Mouse (Mus musculus) midbrain, embryonic 12.5 days (tissue): Measurements from ENCODE around the gene Traf1. TPM values are rescaled to one million over a fixed set of nuclear protein-coding genes. Genes with fewer than 3 reads are reported as not detected.

ENCODE experiments used
- ATAC-seq: fragments of 200-750 bp; cut with Nextera tagmentation; 2 replicates; pipeline ENCODE4 v1.8.0; 2017; ENCODE audit warnings: low read depth, moderate TSS enrichment, moderate library complexity; ENCODE audit not compliant: low FRiP score
- H3K27ac ChIP-seq: fragments of 300-500 bp; sonication (generic); replicated peaks from 2 replicates; pipeline ENCODE4 v1.5.1; 2016; ENCODE audit warnings: mild to moderate bottlenecking
- H3K27me3 ChIP-seq: fragments of 300-500 bp; sonication (generic); 2 replicates; pipeline ENCODE4 v1.6.1; 2016; ENCODE audit warnings: mild to moderate bottlenecking
- H3K36me3 ChIP-seq: fragments of 300-500 bp; sonication (generic); 2 replicates; pipeline ENCODE4 v1.6.1; 2016
- H3K4me1 ChIP-seq: fragments of 300-500 bp; sonication (generic); 2 replicates; pipeline ENCODE4 v1.6.1; 2016
- H3K4me2 ChIP-seq: fragments of 300-500 bp; sonication (generic); replicated peaks from 2 replicates; pipeline ENCODE4 v1.6.1; 2016; ENCODE audit warnings: mild to moderate bottlenecking, moderate library complexity
- H3K4me3 ChIP-seq: fragments of 300-500 bp; sonication (generic); 2 replicates; pipeline ENCODE4 v1.5.1; 2016; ENCODE audit warnings: mild to moderate bottlenecking
- H3K9ac ChIP-seq: fragments of 300-500 bp; sonication (generic); replicated peaks from 2 replicates; pipeline ENCODE4 v1.6.1; 2016; ENCODE audit warnings: mild to moderate bottlenecking, moderate library complexity
- H3K9me3 ChIP-seq: fragments of 300-500 bp; sonication (generic); 2 replicates; pipeline ENCODE4 v1.6.1; 2016; ENCODE audit warnings: mild to moderate bottlenecking
- WGBS: fragments of 180-500 bp; shearing (Covaris S2); methylation state at CpG from one replicate; pipeline ENCODE4 v1.1.7; 2016; 5-methylcytosine and 5-hydroxymethylcytosine counted together
- polyA plus RNA-seq: library from polyadenylated mRNA; unstranded; fragments of >200 nt; fragmentation: Nextera tagmentation; extraction: Ambion mirVana; gene quantifications from 2 replicates; pipeline ENCODE4 v1.2.1, GENCODE M21; 2016

The Traf1 gene
- polyA plus RNA-seq, 1 experiment from 2014 or later = 1.3 TPM

GRCm38 (mm10) chr2:34953547-34954116 lies 7.9 kb downstream of the Traf1 start:
- Histone ChIP-seq H3K36me3 (no peaks in the 10 kb centered on the region), H3K4me3 (no peak overlapping the region), H3K9me3 (no peaks in the 10 kb centered on the region), H3K27ac (no peak overlapping the region), H3K4me1 (no peaks in the 10 kb centered on the region), H3K4me2 (no peak overlapping the region), H3K9ac (no peak overlapping the region), H3K27me3 (no peaks in the 10 kb centered on the region)
- no peak for ATAC-seq
- 78% methylated on average over 2 of the region's 2 CpGs for WGBS

DNA sequence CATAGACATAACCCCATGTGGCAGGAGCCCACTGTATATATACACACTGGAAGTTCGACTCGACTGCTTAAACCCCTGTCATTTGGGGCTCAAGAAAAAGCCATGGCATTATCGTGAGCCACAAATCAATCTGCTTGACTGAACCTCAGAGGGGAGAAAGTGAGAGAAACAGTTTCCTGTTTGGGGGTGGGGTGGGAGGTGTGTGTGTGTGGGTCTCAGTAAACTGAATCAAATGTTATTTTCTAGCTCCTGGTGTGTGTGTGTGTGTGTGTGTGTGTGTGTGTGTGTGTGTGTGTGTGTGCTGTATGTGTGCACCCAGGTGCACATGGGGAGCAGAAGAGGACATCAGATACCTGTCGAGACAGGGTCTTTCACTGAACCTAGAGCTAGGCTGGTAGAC lies 8.6 kb downstream of the Traf1 start:
- WGBS = 78% methylated on average over 4 of the region's 4 CpGs
- no peak overlapping the region for H3K27ac ChIP-seq
- no peaks in the 10 kb centered on the region for H3K9me3 ChIP-seq
- H3K9ac ChIP-seq = no peak overlapping the region
- no peaks in the 10 kb centered on the region for H3K36me3 ChIP-seq
- no peak overlapping the region for H3K4me2 ChIP-seq
- H3K4me1 ChIP-seq = no peaks in the 10 kb centered on the region
- peaks cover 4% of the 10 kb centered on the region; the same call in 1 of the 2 replicates for H3K27me3 ChIP-seq
- ATAC-seq = no peak
- H3K4me3 ChIP-seq = no peak overlapping the region

GRCm38 (mm10) chr2:34951469-34951868 lies 10.1 kb downstream of the Traf1 start:
- H3K36me3 ChIP-seq = no peaks in the 10 kb centered on the region
- H3K9ac ChIP-seq = no peak overlapping the region
- H3K4me3 ChIP-seq = no peak overlapping the region
- no peaks in the 10 kb centered on the region for H3K9me3 ChIP-seq
- H3K27me3 ChIP-seq = peaks cover 4% of the 10 kb centered on the region; the same call in 1 of the 2 replicates
- H3K4me1 ChIP-seq = no peaks in the 10 kb centered on the region
- no peak for ATAC-seq
- no peak overlapping the region for H3K27ac ChIP-seq
- H3K4me2 ChIP-seq = no peak overlapping the region

DNA sequence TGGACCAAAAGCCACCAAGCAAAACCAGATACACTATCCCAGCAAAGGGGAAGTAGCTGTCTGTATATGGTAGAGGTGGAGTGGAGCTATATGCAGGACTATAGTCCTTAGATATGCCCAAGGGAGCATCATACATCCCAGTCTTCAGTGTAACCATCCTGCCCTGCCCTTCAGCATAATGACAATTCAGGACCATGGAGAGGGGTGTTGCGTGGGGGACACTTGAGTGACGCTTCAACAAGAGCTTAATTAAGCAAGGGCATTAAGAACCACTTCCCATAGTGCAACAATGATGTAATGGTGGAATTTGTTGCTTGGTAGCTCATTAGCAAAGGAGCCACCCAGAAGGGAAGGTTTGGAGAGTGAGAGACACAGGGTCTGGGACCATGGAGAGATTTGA lies 12.9 kb downstream of the Traf1 start:
- Histone ChIP-seq H3K36me3 (no peaks in the 10 kb centered on the region), H3K9me3 (no peaks in the 10 kb centered on the region), H3K4me1 (no peaks in the 10 kb centered on the region), H3K27me3 (peaks cover 4% of the 10 kb centered on the region; the same call in 1 of the 2 replicates), H3K4me3 (no peak overlapping the region), H3K9ac (no peak overlapping the region), H3K4me2 (no peak overlapping the region), H3K27ac (no peak overlapping the region)
- WGBS = 28% methylated on average over 2 of the region's 2 CpGs
- no peak for ATAC-seq

DNA sequence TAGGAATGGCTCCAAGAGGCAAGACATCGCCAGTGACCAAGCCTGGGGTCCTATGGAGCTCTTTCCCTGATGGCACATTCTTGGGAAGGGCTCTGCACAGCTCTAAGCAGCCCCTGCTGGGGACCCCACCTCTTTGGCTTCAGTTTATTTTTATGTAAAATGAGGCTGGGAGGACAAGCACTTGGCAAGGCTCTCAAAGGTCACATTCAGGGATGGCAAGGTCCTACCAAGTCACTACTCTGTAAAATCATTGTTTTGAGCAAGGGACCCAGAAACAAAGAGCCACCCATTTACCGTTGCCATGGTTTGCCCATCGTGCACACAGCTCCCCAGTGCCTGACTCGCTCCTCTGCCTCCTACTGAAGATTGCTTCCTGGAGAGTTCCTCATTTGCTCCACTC lies 15.5 kb downstream of the Traf1 start:
- Histone ChIP-seq H3K9ac (no peak overlapping the region), H3K27ac (no peak overlapping the region), H3K36me3 (no peaks in the 10 kb centered on the region), H3K9me3 (no peaks in the 10 kb centered on the region), H3K4me1 (no peaks in the 10 kb centered on the region), H3K27me3 (peaks cover 9% of the 10 kb centered on the region; the same call in 1 of the 2 replicates), H3K4me3 (no peak overlapping the region), H3K4me2 (no peak overlapping the region)
- ATAC-seq = no peak
- WGBS = 56% methylated on average over 4 of the region's 4 CpGs

DNA sequence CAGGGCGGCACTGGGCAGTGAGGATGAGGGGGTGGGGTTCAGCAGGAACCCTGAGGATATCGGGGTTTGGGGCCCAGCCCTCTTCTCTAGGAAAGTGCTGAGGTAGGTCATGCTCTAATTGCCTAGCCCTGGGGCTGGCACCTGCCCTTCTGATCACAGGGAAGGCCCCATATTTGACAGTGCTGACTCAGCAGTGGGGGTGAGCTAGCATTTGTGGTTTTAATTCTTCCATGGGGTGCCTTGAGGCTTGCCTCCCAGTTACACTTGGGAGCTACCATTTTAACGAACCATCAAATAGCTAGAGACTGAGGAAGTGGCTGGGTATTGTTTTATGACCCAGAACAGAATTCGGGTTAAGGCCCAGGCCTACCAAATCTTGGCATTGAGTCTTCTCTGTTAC lies 16.0 kb downstream of the Traf1 start:
- peaks cover 9% of the 10 kb centered on the region; the same call in 1 of the 2 replicates for H3K27me3 ChIP-seq
- H3K4me1 ChIP-seq = no peaks in the 10 kb centered on the region
- no peak overlapping the region for H3K9ac ChIP-seq
- H3K4me2 ChIP-seq = no peak overlapping the region
- no peaks in the 10 kb centered on the region for H3K36me3 ChIP-seq
- no peak for ATAC-seq
- no peak overlapping the region for H3K27ac ChIP-seq
- 82% methylated on average over 4 of the region's 4 CpGs for WGBS
- H3K4me3 ChIP-seq = no peak overlapping the region
- H3K9me3 ChIP-seq = no peaks in the 10 kb centered on the region

DNA sequence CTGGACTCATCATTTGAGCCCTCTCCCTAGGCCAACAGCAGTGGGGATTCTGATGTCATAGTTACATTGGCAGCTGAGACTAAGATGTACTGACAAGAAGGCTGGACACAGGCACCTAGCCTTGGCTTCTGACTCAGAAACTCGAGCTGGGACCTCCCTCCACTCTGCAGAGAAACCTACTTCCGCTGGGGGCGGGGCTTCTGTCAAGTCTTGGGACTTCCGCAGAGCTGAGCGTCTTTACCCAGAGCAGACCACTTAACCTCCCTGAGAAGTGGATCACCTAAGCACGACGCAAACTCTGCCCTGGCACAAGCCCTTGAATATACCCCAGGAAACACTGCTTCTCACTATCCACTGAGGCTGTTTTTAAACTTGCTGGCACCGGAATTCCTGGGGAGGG lies 16.8 kb downstream of the Traf1 start:
- H3K4me1 ChIP-seq = no peaks in the 10 kb centered on the region
- 31% methylated on average over 8 of the region's 8 CpGs for WGBS
- H3K4me2 ChIP-seq = no peak overlapping the region
- H3K4me3 ChIP-seq = no peak overlapping the region
- H3K36me3 ChIP-seq = no peaks in the 10 kb centered on the region
- ATAC-seq = no peak
- H3K27ac ChIP-seq = no peak overlapping the region
- H3K27me3 ChIP-seq = peaks cover 9% of the 10 kb centered on the region; the same call in 1 of the 2 replicates
- H3K9me3 ChIP-seq = no peaks in the 10 kb centered on the region
- no peak overlapping the region for H3K9ac ChIP-seq

DNA sequence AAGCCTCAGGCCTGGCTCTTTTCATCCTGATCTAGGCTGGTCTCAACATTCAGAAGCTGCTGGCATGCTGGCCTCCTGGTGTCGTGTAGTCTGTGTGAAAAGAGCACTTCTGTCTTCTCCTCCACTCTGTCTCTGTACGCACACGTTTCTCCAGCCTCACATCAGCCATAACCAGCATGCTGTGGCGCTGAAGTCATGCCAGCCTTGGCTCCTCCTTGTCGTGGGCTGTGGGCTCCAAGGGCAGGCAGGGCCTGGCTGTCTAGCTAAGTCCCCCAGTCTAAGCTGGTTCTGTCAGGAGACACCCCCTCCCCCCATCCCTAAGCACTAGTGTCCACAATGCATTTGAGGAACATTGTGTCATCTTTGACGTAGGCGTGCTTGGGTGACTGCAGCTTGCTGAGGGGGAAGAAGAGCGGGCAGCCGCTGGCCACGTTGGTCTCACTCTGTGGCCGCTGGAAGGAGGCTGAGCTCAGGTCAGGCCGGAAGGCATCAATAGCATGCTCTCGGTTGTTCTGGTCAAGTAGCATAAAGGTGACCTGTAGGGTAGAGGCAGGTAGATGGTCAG lies 17.9 kb downstream of the Traf1 start:
- ATAC-seq = no peak
- 80% methylated on average over 13 of the region's 13 CpGs for WGBS

DNA sequence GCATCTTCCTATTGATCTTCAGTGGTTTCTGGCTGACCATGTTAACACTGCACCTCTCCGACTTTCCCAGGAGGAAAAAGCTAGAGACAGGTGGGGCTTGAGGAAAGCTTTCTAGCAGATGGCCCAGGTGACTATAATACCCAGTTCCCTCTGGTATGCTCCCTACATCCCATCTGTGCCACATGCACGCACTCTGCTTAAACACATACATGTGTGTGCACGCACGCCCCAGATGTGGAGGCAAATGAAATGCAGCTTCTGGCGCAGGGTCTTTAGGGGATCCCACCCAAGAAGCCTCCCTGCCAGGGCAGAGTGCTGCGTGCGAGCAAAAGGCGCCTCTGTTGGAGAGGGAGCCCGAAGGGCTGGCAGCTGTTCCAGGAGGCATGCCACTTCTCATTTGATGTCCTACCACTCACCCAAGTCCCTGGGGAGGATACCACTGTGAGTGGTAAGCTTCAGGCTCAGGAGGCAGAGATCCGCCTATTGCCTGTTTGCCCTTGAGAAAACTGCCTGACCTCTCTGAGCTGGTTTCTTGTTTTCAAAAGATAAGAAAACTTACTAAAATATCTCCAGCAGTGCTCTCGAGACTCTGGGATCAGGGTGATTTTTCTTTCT lies 20.4 kb downstream of the Traf1 start:
- Histone ChIP-seq H3K27me3 (peaks cover 5% of the 10 kb centered on the region; the same call in 1 of the 2 replicates), H3K4me2 (no peak overlapping the region), H3K36me3 (no peaks in the 10 kb centered on the region), H3K4me1 (no peaks in the 10 kb centered on the region), H3K27ac (no peak overlapping the region), H3K9me3 (no peaks in the 10 kb centered on the region), H3K9ac (no peak overlapping the region), H3K4me3 (no peak overlapping the region)
- 76% methylated on average over 11 of the region's 11 CpGs for WGBS
- no peak for ATAC-seq

More for the DNA sequence above, 17.9 kb downstream of the Traf1 start:
- no peak overlapping the region for H3K27ac ChIP-seq
- no peak overlapping the region for H3K4me2 ChIP-seq
- H3K36me3 ChIP-seq = no peaks in the 10 kb centered on the region
- H3K9me3 ChIP-seq = no peaks in the 10 kb centered on the region
- H3K4me1 ChIP-seq = no peaks in the 10 kb centered on the region
- H3K27me3 ChIP-seq = peaks cover 9% of the 10 kb centered on the region; the same call in 1 of the 2 replicates
- H3K9ac ChIP-seq = no peak overlapping the region
- no peak overlapping the region for H3K4me3 ChIP-seq

GRCm38 (mm10) chr2:34940246-34940645 lies 21.3 kb downstream of the Traf1 start:
- no peaks in the 10 kb centered on the region for H3K4me1 ChIP-seq
- H3K27ac ChIP-seq = no peak overlapping the region
- no peak for ATAC-seq
- H3K9ac ChIP-seq = no peak overlapping the region
- H3K4me3 ChIP-seq = no peak overlapping the region
- no peaks in the 10 kb centered on the region for H3K9me3 ChIP-seq
- WGBS = 67% methylated on average over 5 of the region's 5 CpGs
- no peak overlapping the region for H3K4me2 ChIP-seq
- peaks cover 5% of the 10 kb centered on the region; the same call in 1 of the 2 replicates for H3K27me3 ChIP-seq
- H3K36me3 ChIP-seq = no peaks in the 10 kb centered on the region

- no peaks in the 10 kb centered on the region for H3K9me3 ChIP-seq
- no peaks in the 10 kb centered on the region for H3K4me1 ChIP-seq
- no peak overlapping the region for H3K9ac ChIP-seq
- no peak overlapping the region for H3K4me3 ChIP-seq
- H3K27me3 ChIP-seq = peaks cover 5% of the 10 kb centered on the region; the same call in 1 of the 2 replicates
- no peaks in the 10 kb centered on the region for H3K36me3 ChIP-seq
- no peak overlapping the region for H3K27ac ChIP-seq
- H3K4me2 ChIP-seq = no peak overlapping the region
- no peak for ATAC-seq
- WGBS = 77% methylated on average over 8 of the region's 8 CpGs
Observed at GRCm38 (mm10) chr2:34938269-34939208, 23.0 kb downstream of the Traf1 start.

- Histone ChIP-seq H3K27ac (no peak overlapping the region), H3K4me2 (no peak overlapping the region), H3K4me1 (no peaks in the 10 kb centered on the region), H3K36me3 (no peaks in the 10 kb centered on the region), H3K9ac (no peak overlapping the region), H3K27me3 (peaks cover 5% of the 10 kb centered on the region; the same call in 1 of the 2 replicates), H3K9me3 (no peaks in the 10 kb centered on the region), H3K4me3 (no peak overlapping the region)
- no peak for ATAC-seq
- 44% methylated on average over 5 of the region's 5 CpGs for WGBS
Observed at GRCm38 (mm10) chr2:34937460-34937859, 24.1 kb downstream of the Traf1 start.
